Mouse (Mus musculus): ENCODE results near the gene Gabrg2. TPM values are rescaled to one million over a fixed set of nuclear protein-coding genes. Genes with fewer than 3 reads are reported as not detected.

Gene Gabrg2
- total and polyA plus RNA-seq, 2 experiments from 2014 or later: 137 to 145 TPM

- no peaks in the 10 kb centered on the region for H3K27me3 ChIP-seq (ENCODE audit: insufficient read depth, low read length)
- no peaks in the 10 kb centered on the region for H3K36me3 ChIP-seq (ENCODE audit: insufficient read depth, low read length)
- H3K4me2 ChIP-seq (ENCODE audit: low read depth, low read length, poor library complexity, severe bottlenecking): no peak overlapping the region
- no peak for DNase-seq (ENCODE audit: low spot score)
- H3K9ac ChIP-seq (replicated peaks; ENCODE audit: low read length, poor library complexity, severe bottlenecking): no peak overlapping the region
- no peak for ATAC-seq (ENCODE audit: low FRiP score)
- TF ChIP-seq CTCF (IDR thresholded peaks at IDR 0.05): no peak
- no peaks in the 10 kb centered on the region for H3K4me1 ChIP-seq (ENCODE audit: insufficient read depth, low read length)
- 91% methylated on average over 2 of the region's 2 CpGs for WGBS
- no peak overlapping the region for H3K4me3 ChIP-seq (ENCODE audit: low read depth, low read length)
- no peaks in the 10 kb centered on the region for H3K9me3 ChIP-seq (ENCODE audit: low read length)
- H3K27ac ChIP-seq (ENCODE audit: low read depth, low read length): no peak overlapping the region
Observed at GRCm38 (mm10) chr11:41903661-41904060, 97.0 kb downstream of the Gabrg2 start.

Other genes with a start within 250 kb of the Gabrg2 start
- 45.1 and 46.1 TPM in 2 replicates for gene Gabra1, start 182.1 kb upstream of the Gabrg2 start, total RNA-seq (2014; rRNA removed)
- gene Gabra1, start 182.1 kb upstream of the Gabrg2 start, polyA plus RNA-seq (2015; fragmentation: Nextera tagmentation; extraction: Ambion mirVana): 45.0 and 55.3 TPM in 2 replicates

Data from midbrain, postnatal 0 days (tissue).